Mouse (Mus musculus) testis, adult 2 months (tissue): ENCODE measurements at regions not wholly inside any gene's neighbourhood (a gene's known extent, or its start where the extent isn't known, plus 50 kb on each side); places are given as distances from the start of the nearest gene placed in this dataset.

Experiments
- H3K27ac ChIP-seq: fragments of 200-500 bp; 2 replicates; pipeline ENCODE4 v1.5.1; 2012; ENCODE audit warnings: low read depth, low read length; ENCODE audit not compliant: control insufficient read depth, insufficient read depth
- H3K27me3 ChIP-seq: fragments of 200-500 bp; 2 replicates; pipeline ENCODE4 v1.6.1; 2012; ENCODE audit warnings: mild to moderate bottlenecking, low read length, moderate library complexity; ENCODE audit not compliant: control insufficient read depth, insufficient read depth
- H3K36me3 ChIP-seq: fragments of 200-500 bp; 2 replicates; pipeline ENCODE4 v1.6.1; 2012; ENCODE audit warnings: mild to moderate bottlenecking, low read length; ENCODE audit not compliant: control insufficient read depth, insufficient read depth
- H3K4me1 ChIP-seq: fragments of 200-500 bp; 2 replicates; pipeline ENCODE4 v1.6.1; 2012; ENCODE audit warnings: low read length; ENCODE audit not compliant: control insufficient read depth, insufficient read depth
- H3K4me3 ChIP-seq: fragments of 200-500 bp; 2 replicates; pipeline ENCODE4 v1.5.1; 2012; ENCODE audit warnings: low read depth, mild to moderate bottlenecking, low read length, moderate library complexity, mixed read lengths; ENCODE audit not compliant: control insufficient read depth
- CTCF ChIP-seq: fragments of 200-500 bp; IDR thresholded peaks from 2 replicates; pipeline ENCODE4 v1.5.1; 2012; ENCODE audit warnings: low read depth, mild to moderate bottlenecking, inconsistent platforms, low read length, moderate library complexity; ENCODE audit not compliant: control insufficient read depth, insufficient read depth, insufficient replicate concordance
- POLR2A ChIP-seq: fragments of 200-500 bp; IDR thresholded peaks from 2 replicates; pipeline ENCODE4 v1.6.1; 2012; ENCODE audit warnings: low read depth, mild to moderate bottlenecking, inconsistent platforms, low read length, moderate library complexity; ENCODE audit not compliant: control insufficient read depth

DNA sequence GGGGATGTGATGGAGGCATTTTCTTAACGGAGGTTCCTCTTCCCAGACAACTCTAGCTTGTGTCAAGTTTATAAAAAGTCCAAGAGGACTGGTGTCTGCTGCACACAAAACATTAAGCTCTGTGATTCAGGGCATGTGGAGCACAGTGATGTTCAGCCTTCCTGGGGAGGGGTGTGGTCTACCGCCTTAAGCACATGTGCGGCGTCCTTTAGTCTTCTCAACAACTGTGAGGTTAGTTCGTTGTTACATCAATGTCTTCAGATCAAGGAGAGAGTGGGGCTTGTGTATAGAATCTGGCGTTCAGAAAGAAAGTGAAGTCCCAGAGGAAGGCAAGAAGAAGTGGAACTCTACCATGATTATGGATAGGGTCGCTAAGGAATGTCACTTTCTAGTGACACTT, 131.9 kb upstream of the Dyrk2 start:
- Histone ChIP-seq H3K4me3 (no peak overlapping the region), H3K27ac (no peak overlapping the region), H3K36me3 (no peaks in the 10 kb centered on the region), H3K4me1 (no peaks in the 10 kb centered on the region), H3K27me3 (no peaks in the 10 kb centered on the region)
- TF ChIP-seq CTCF (no peak), POLR2A (no peak)

DNA sequence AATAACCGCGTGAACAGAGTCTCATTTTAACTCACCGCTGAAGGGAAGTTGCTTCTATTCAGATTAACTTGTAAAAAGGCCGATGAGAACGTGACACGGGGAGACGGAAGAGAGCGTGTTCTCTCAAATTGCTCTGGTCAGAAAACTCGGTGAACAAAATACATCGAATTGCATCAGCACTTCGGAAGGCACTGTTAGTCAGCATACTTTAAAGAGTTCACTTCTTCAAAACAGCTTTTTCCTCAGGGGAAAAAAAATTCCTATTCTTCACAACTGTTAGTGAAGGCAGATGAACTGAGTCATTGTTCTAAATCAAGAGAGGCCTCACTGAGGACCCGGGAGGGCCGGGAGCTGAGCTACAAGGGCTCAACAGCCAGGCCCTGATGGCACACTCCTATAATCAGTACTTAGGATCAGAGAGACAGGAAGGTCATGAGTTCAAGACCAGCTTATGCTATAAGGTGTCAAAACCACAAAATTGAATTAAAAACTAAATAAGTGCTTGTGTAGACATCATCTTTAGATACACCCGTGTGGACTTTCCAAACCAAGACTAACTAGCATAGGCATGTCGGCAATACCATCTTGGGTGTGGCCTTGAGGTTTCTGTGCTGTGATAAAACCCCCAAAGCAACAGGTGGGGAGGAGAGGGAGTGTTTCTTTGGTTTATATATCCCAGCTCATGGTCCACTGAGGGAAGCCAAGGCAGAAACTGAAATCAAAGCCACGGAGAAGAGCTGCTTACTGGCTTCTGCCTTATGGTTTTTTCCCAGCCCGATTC, 131.2 kb upstream of the Dyrk2 start:
- H3K27ac ChIP-seq = no peak overlapping the region

DNA sequence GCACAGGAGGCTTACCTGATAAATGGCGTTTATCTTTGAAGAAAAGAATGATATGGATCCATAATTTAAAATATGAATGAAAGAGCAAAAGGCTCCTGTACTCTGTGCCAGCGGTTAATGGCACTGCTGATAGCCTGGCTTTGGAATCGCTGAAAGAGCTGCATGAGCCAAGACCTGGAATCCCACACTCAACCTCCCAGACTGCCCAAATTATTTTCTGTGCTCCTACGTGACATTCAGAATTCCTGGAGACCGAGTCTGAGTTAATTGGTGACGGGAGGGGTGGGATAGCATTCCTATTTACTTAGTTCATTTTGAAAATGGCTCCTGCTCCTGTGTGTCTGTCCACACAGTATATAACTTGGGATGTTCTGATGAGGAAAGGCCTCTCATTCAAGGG, 129.0 kb upstream of the Dyrk2 start:
- Histone ChIP-seq H3K4me3 (no peak overlapping the region), H3K27me3 (no peaks in the 10 kb centered on the region), H3K27ac (no peak overlapping the region), H3K36me3 (no peaks in the 10 kb centered on the region), H3K4me1 (no peaks in the 10 kb centered on the region; the same call in 1 of the 2 replicates)
- TF ChIP-seq CTCF (no peak), POLR2A (no peak)

More for the DNA sequence above, 131.2 kb upstream of the Dyrk2 start:
- TF ChIP-seq CTCF = no peak
- TF ChIP-seq POLR2A = no peak
- no peaks in the 10 kb centered on the region for H3K27me3 ChIP-seq
- H3K4me1 ChIP-seq = no peaks in the 10 kb centered on the region
- H3K36me3 ChIP-seq = no peaks in the 10 kb centered on the region
- H3K4me3 ChIP-seq = no peak overlapping the region

GRCm38 (mm10) chr10:118997034-118997433, 127.0 kb upstream of the Dyrk2 start:
- Histone ChIP-seq H3K4me1 (no peaks in the 10 kb centered on the region; the same call in 1 of the 2 replicates), H3K36me3 (no peaks in the 10 kb centered on the region), H3K27ac (no peak overlapping the region), H3K4me3 (no peak overlapping the region), H3K27me3 (no peaks in the 10 kb centered on the region)
- TF ChIP-seq POLR2A = no peak
- TF ChIP-seq CTCF = no peak

DNA sequence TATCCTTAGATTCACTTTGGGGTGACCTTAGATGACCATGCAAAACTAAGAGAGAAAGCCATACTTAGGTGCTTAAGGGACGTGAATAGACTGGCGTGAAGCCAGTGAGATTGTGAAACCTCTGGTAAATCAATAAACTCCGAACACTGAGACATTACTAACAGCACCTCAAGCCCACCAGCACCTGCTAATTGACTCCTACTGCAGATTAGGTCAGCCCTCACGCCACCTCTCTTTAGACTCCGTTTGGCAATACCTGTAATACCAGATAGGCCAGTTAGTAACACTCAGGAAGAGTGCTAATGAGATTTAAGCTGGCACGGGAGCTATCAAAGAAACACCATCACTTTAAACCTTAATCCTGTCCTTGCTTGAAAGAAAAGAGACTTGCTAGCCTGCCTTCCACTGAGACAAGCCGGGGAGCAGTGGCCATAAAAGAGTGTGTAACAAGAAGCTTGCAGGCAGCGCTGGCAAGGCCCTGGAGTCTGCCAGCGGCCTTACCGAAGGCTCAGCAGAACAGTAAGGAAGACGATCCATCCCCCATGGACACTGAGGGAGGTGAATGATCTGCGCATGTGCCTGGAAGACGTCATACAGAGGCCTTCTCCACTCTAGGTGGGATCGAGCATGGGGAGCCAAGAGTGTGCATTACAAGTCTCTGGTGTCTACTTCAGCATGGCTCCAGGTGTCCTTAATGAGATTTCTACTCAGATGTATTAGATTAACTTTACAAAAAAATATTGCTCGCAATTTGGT, 124.0 kb upstream of the Dyrk2 start:
- no peaks in the 10 kb centered on the region for H3K36me3 ChIP-seq
- TF ChIP-seq CTCF = no peak
- TF ChIP-seq POLR2A = no peak
- no peaks in the 10 kb centered on the region for H3K27me3 ChIP-seq
- H3K27ac ChIP-seq = no peak overlapping the region
- H3K4me3 ChIP-seq = no peak overlapping the region
- no peaks in the 10 kb centered on the region; the same call in 1 of the 2 replicates for H3K4me1 ChIP-seq

DNA sequence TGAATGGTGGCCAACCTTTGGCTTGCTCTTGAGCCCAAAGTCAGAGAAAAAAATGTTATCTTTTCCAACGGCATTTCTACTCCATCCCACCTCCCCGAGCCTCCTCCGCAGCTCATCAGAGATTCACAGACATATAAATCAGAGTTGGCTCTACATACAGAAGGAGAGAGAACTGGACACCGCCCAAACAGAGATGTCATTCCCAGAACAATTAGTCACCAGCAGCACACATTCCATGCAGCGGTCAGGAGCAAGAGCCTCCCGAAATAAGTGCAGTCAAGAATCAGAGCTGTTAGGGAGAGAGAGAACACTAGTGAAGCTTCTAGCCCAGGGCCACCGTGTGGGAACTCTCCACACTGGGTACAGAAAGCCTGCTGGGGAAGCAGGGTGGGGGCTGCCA, 121.2 kb upstream of the Dyrk2 start:
- no peaks in the 10 kb centered on the region for H3K36me3 ChIP-seq
- no peak overlapping the region for H3K27ac ChIP-seq
- TF ChIP-seq POLR2A = no peak
- no peak for TF ChIP-seq CTCF
- no peak overlapping the region for H3K4me3 ChIP-seq
- H3K4me1 ChIP-seq = no peaks in the 10 kb centered on the region; the same call in 1 of the 2 replicates
- H3K27me3 ChIP-seq = no peaks in the 10 kb centered on the region

GRCm38 (mm10) chr10:118990500-118990899, 120.5 kb upstream of the Dyrk2 start:
- H3K27me3 ChIP-seq = no peaks in the 10 kb centered on the region
- no peak overlapping the region for H3K27ac ChIP-seq
- H3K36me3 ChIP-seq = no peaks in the 10 kb centered on the region
- no peaks in the 10 kb centered on the region; the same call in 1 of the 2 replicates for H3K4me1 ChIP-seq
- no peak for TF ChIP-seq POLR2A
- no peak for TF ChIP-seq CTCF
- no peak overlapping the region for H3K4me3 ChIP-seq
